Mouse (Mus musculus) limb, embryonic 14.5 days (tissue): ENCODE data around the gene AC129217.1. TPM values are rescaled to one million over a fixed set of nuclear protein-coding genes. Genes with fewer than 3 reads are reported as not detected.

Source experiments
- ATAC-seq: fragments of 200-750 bp; cut with Nextera tagmentation; 2 replicates; pipeline ENCODE4 v1.8.0; 2017; ENCODE audit warnings: low read depth, moderate number of reproducible peaks, moderate TSS enrichment; ENCODE audit not compliant: low FRiP score
- DNase-seq: peaks from one replicate; pipeline ENCODE4 v3.0.0-alpha.2; 2015; ENCODE audit warnings: low spot score
- H3K27ac ChIP-seq: fragments of 300-500 bp; sonication (generic); replicated peaks from 2 replicates; pipeline ENCODE4 v1.5.1; 2014; ENCODE audit warnings: low read depth, mild to moderate bottlenecking, low read length, moderate library complexity, mixed read lengths
- H3K27me3 ChIP-seq: fragments of 300-500 bp; sonication (generic); 2 replicates; pipeline ENCODE4 v1.6.1; 2014; ENCODE audit warnings: low read length, mixed read lengths; ENCODE audit not compliant: control insufficient read depth, insufficient read depth
- H3K36me3 ChIP-seq: fragments of 300-500 bp; sonication (generic); 2 replicates; pipeline ENCODE4 v1.6.1; 2014; ENCODE audit warnings: mild to moderate bottlenecking, low read length, moderate library complexity, mixed read lengths; ENCODE audit not compliant: control insufficient read depth, insufficient read depth
- H3K4me1 ChIP-seq: fragments of 300-500 bp; sonication (generic); 2 replicates; pipeline ENCODE4 v1.6.1; 2014; ENCODE audit warnings: antibody characterized with exemption, low read length, mixed read lengths; ENCODE audit not compliant: control insufficient read depth, insufficient read depth
- H3K4me2 ChIP-seq: fragments of 300-500 bp; sonication (generic); replicated peaks from 2 replicates; pipeline ENCODE4 v1.6.1; 2014; ENCODE audit warnings: low read depth, mild to moderate bottlenecking, low read length, moderate library complexity; ENCODE audit not compliant: severe bottlenecking
- H3K4me3 ChIP-seq: fragments of 300-500 bp; sonication (generic); replicated peaks from 2 replicates; pipeline ENCODE4 v1.5.1; 2014; ENCODE audit warnings: low read length
- H3K9ac ChIP-seq: fragments of 300-500 bp; sonication (generic); 2 replicates; pipeline ENCODE4 v1.6.1; 2014; ENCODE audit warnings: mild to moderate bottlenecking, low read depth, low read length, moderate library complexity; ENCODE audit not compliant: severe bottlenecking
- H3K9me3 ChIP-seq: fragments of 300-500 bp; sonication (generic); 2 replicates; pipeline ENCODE4 v1.6.1; 2016; ENCODE audit warnings: low read length; ENCODE audit not compliant: control insufficient read depth
- POLR2A ChIP-seq: fragments of 200-500 bp; IDR thresholded peaks from 2 replicates; pipeline ENCODE4 v1.8.0; 2012; ENCODE audit warnings: inconsistent platforms, mild to moderate bottlenecking, moderate library complexity, borderline replicate concordance; ENCODE audit not compliant: insufficient read depth, insufficient read length; ENCODE audit errors: extremely low read depth
- WGBS: fragments of 180-500 bp; shearing (Covaris S2); extraction: QIAGEN DNeasy Blood & Tissue Kit; methylation state at CpG from one replicate; pipeline ENCODE4 v1.1.7; 2014; 5-methylcytosine and 5-hydroxymethylcytosine counted together
- polyA plus RNA-seq, 2 experiments: library from polyadenylated mRNA; depleted of rRNA in 1 of 2; stranded (reverse) in 1 of 2; unstranded in 1 of 2; fragments of >200 nt; fragmentation: Nextera tagmentation in 1 of 2; extraction: Ambion mirVana in 1 of 2; gene quantifications; 2 replicates each; pipeline versions ENCODE4 v1.2.1 to v1.2.3; 2012 to 2014

AC129217.1 gene
- polyA plus RNA-seq, 2 experiments = 3.0 TPM; not detected in 1

GRCm38 (mm10) chr19:8819596-8820423 lies 9.8 kb upstream of the AC129217.1 start, which contains the start of gene Hnrnpul2:
Hnrnpul2 (plus strand) TSS chr19:8820010.
- Histone ChIP-seq H3K4me1 (peaks cover 38% of the 10 kb centered on the region), H3K9me3 (no peaks in the 10 kb centered on the region), H3K27ac (peak within 1 kb of the TSS; percentile 96), H3K4me3 (peak within 1 kb of the TSS; percentile 100), H3K9ac (peak within 1 kb of the TSS; percentile 94), H3K36me3 (peaks cover 41% of the 10 kb centered on the region), H3K27me3 (no peaks in the 10 kb centered on the region), H3K4me2 (peak within 1 kb of the TSS; percentile 87)
- ATAC-seq (peak; percentile 93), DNase-seq (peak; percentile 99)
- TF ChIP-seq POLR2A = peak; percentile 93; the same call in 1 of the 2 replicates
- under 1% methylated on average over 81 of the region's 83 CpGs for WGBS

- WGBS = under 1% methylated on average over 47 of the region's 48 CpGs
- H3K36me3 ChIP-seq = peaks cover 42% of the 10 kb centered on the region
- H3K9me3 ChIP-seq = no peaks in the 10 kb centered on the region
- ATAC-seq (no peak; the same call in 1 of the 2 replicates), DNase-seq (no peak)
- H3K27me3 ChIP-seq = no peaks in the 10 kb centered on the region
- peak overlapping the region; percentile 96 for H3K27ac ChIP-seq
- peak overlapping the region; percentile 94 for H3K9ac ChIP-seq
- peak overlapping the region; percentile 87 for H3K4me2 ChIP-seq
- TF ChIP-seq POLR2A = no peak
- H3K4me1 ChIP-seq = peaks cover 38% of the 10 kb centered on the region
- peak overlapping the region; percentile 100 for H3K4me3 ChIP-seq
Measured at GRCm38 (mm10) chr19:8820424-8820956, 9.1 kb upstream of the AC129217.1 start.

GRCm38 (mm10) chr19:8821146-8821545 lies 8.4 kb upstream of the AC129217.1 start:
- H3K36me3 ChIP-seq = peaks cover 43% of the 10 kb centered on the region
- 2% methylated on average over 7 of the region's 7 CpGs for WGBS
- no peaks in the 10 kb centered on the region for H3K9me3 ChIP-seq
- no peak overlapping the region for H3K27ac ChIP-seq
- H3K9ac ChIP-seq = peak overlapping the region; percentile 94
- ATAC-seq = no peak
- no peaks in the 10 kb centered on the region for H3K27me3 ChIP-seq
- H3K4me2 ChIP-seq = peak overlapping the region; percentile 87
- TF ChIP-seq POLR2A = no peak
- peaks cover 35% of the 10 kb centered on the region for H3K4me1 ChIP-seq
- peak overlapping the region; percentile 100 for H3K4me3 ChIP-seq
- no peak for DNase-seq

- Histone ChIP-seq H3K4me1 (peaks cover 21% of the 10 kb centered on the region), H3K4me2 (peak overlapping the region; percentile 87), H3K4me3 (peak overlapping the region; percentile 100; the same call in 1 of the 2 replicates), H3K27me3 (no peaks in the 10 kb centered on the region), H3K9me3 (no peaks in the 10 kb centered on the region), H3K27ac (no peak overlapping the region), H3K36me3 (peaks cover 50% of the 10 kb centered on the region), H3K9ac (0 out of 2 replicates have a peak overlapping the region, but pooled peaks have one; percentile 94)
- no peak for DNase-seq
- no peak for ATAC-seq
- TF ChIP-seq POLR2A = no peak
- WGBS = 85% methylated on average over 8 of the region's 8 CpGs
Measured at GRCm38 (mm10) chr19:8822696-8823095, 6.9 kb upstream of the AC129217.1 start.

GRCm38 (mm10) chr19:8830664-8831063 lies 1.1 kb downstream of the AC129217.1 start:
- Histone ChIP-seq H3K4me1 (no peaks in the 10 kb centered on the region), H3K27me3 (no peaks in the 10 kb centered on the region), H3K9ac (no peak overlapping the region), H3K9me3 (no peaks in the 10 kb centered on the region), H3K36me3 (peaks cover 100% of the 10 kb centered on the region), H3K27ac (no peak overlapping the region), H3K4me2 (no peak overlapping the region), H3K4me3 (no peak overlapping the region)
- TF ChIP-seq POLR2A = no peak
- DNase-seq = no peak
- no peak for ATAC-seq
- WGBS = 94% methylated on average over 8 of the region's 8 CpGs
